Mouse (Mus musculus) monocyte, adult 5-6 weeks (primary cell): ENCODE measurements around the gene Slc10a2. TPM values are rescaled to one million over a fixed set of nuclear protein-coding genes. Genes with fewer than 3 reads are reported as not detected.
"Not testable (repeated sequence)": the region's sequence is repeated elsewhere in the genome, so short reads cannot be mapped to it uniquely, and the experiment has no call there.

Experiments used
- ATAC-seq: fragments of 153-309, 156-312 bp; replicated peaks from 2 replicates; pipeline ENCODE4 v1.8.0; 2017; ENCODE audit warnings: mild to moderate bottlenecking; ENCODE audit not compliant: low TSS enrichment, insufficient number of reproducible peaks, severe bottlenecking, poor library complexity, low FRiP score
- total RNA-seq: library from RNA; stranded (forward); fragments of 200-1000, 200-491, 200-594 nt; gene quantifications from 3 replicates; pipeline ENCODE4 v1.2.3, GENCODE M21; 2017

Slc10a2 gene
- total RNA-seq, result not detected in 3 replicates

- no peak for ATAC-seq
Measured at GRCm38 (mm10) chr8:5105186-5105585, at the start of gene Slc10a2. TSS of gene Slc10a2 (minus strand) at chr8:5105351.

DNA sequence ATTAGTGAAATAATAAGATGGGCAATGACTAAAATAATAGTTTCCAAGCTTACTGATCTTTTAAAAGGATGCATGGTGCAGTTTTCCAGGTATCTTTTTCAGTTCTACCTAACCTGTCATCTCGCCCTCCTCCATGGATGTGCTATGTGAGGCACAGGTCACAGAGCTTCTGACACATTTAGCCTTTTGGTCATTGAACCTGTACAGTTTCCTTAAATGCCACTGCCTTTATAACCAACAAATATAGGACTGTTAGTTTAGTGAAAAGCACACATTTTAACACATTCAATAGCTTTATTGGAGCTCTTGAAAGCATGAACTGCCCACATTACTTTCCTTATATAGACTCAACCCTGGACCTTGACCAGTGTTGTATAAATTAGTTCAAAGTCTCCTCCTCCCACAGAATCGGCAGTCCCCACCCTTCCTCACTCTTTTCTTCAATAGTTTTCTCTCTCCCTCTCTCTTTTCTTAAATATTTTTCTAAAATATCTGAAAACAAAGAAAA is 24.2 kb upstream of the Slc10a2 start:
- no peak for ATAC-seq

DNA sequence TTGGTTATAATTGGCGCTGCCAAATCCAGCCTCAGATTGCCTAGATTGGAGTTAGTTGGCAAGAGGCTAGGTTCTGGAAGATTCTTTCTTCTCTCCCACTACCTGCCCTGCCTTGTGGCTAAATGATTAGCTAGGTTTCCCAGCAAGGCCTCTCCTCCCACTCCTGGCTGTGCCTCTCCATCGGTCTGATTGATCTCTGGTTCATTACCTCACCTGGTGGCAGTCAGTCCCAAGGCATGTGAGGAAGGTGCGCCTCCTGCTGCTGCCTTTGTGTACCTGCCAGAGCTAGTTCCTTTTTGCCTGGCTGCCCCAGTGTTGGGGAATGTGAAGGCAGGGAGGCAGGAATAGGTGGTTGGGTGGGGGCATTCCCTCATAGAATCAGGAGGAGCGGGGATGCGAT is 1.7 kb upstream of the Slc10a2 start:
- ATAC-seq, result no peak

GRCm38 (mm10) chr8:5095392-5095791 is 9.8 kb downstream of the Slc10a2 start:
- no peak for ATAC-seq

DNA sequence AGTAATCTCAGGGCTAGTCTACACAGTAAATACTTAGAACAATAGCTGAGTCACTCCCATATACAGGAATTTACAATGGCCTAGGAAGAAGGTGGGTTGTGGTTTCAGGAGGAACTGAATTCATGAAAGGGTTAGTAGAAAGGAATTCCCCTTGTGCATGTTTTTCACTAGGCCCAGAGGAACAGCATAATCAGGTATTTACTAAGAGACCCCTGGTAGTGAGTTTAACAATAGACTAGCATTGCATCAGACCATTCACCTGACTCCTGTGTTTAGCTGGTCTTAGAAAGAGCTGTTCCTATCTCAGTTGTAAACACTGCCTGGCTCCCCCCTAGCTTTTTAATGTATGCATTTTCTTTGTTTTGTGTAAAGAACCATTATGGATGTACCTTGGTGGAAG is 11.2 kb downstream of the Slc10a2 start:
- not testable (repeated sequence) for ATAC-seq

- no peak for ATAC-seq
Measured at GRCm38 (mm10) chr8:5073654-5074293, 31.4 kb downstream of the Slc10a2 start.

GRCm38 (mm10) chr8:5058888-5059287 is 46.3 kb downstream of the Slc10a2 start:
- no peak for ATAC-seq

DNA sequence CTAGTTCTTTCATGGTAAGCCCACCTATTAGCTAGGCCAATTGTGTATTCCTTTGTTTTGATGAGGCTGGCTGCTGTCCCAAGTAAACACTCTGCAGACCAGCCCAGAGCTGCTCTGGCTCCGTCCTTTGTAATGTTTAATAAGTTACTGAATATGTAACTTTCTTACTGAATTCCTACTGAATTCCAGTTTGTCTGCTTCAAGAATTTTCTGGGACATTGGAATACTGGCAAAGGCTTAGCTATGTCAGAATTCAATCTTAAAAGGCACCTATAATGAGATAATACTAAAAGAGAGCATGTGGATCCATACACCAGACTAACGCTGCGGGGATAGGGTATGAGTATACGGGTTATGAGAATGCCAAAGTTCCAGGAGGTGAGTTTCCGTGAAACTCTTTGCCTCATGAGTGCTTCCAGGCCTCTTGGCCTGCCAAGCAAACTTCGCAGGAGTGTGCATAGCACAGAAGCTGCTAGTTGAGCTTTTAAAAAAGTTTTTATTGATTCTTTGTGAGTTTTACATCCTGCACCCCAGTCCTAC is 60.7 kb downstream of the Slc10a2 start:
- not testable (repeated sequence) for ATAC-seq

- no peak for ATAC-seq
Measured at GRCm38 (mm10) chr8:5038811-5039561, 66.2 kb downstream of the Slc10a2 start.
